Mouse (Mus musculus) adrenal gland, postnatal 10 days (tissue): ENCODE results near the gene Creld1. TPM values are rescaled to one million over a fixed set of nuclear protein-coding genes. Genes with fewer than 3 reads are reported as not detected.

ENCODE experiments used
- DNase-seq: peaks from one replicate; pipeline ENCODE4 v3.0.0; 2021; ENCODE audit warnings: mixed read lengths
- microRNA-seq: library from miRNA; unstranded; fragments of <30 nt; microRNA quantifications from one replicate; pipeline ENCODE4 v1.2.0, GENCODE M21; 2021
- total RNA-seq, 2 experiments: library from RNA; stranded (reverse); gene quantifications; 2 replicates each; pipeline ENCODE4 v1.2.3; 2021

Gene Creld1
- total RNA-seq, 2 experiments from 2014 or later, result 35.8 to 43.1 TPM

- DNase-seq, result peak; percentile 28
Measured at GRCm38 (mm10) chr6:113508272-113508946, 25.3 kb downstream of the Creld1 start.

DNA sequence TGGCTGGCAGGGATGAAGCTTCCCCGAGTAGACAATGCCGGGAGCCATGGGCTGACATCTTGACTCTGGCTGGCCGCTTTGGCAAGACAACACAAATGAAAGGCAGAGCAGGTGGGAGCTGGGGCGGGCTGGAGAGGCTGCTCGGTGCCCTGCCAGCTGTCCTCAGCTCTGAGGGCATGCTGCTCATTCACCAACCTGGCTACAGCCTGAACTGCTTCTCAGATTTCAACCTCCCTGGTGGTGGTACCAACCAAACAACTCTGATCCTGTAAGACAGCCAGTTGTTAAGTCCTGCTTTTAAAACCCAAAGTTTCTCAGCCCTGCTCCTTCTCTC lies 25.8 kb downstream of the Creld1 start:
- no peak for DNase-seq

GRCm38 (mm10) chr6:113513944-113514343 lies 30.8 kb downstream of the Creld1 start:
- DNase-seq, result no peak

- no peak for DNase-seq
Measured at GRCm38 (mm10) chr6:113514600-113514999, 31.5 kb downstream of the Creld1 start.

GRCm38 (mm10) chr6:113517434-113518080 lies 34.5 kb downstream of the Creld1 start:
- DNase-seq, result no peak

DNA sequence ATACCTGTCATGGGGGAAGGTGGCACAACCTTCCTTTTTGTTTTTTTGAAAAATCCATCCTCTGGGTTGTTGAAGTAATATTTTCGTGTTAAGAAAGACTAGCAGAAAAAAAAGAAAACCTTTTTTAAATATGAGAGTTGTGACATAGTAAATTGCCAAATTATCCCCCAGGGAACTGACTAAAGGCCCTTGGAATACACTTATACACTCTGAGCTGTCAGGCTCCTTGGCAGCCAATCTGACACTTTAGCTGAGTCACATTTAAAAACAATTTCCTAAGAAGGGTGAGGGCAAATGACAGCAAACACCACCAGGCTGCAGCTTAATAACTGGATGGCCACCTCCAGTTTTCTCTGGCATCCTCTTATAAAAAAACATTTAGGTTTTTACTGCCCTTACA lies 39.2 kb downstream of the Creld1 start:
- DNase-seq, result no peak

DNA sequence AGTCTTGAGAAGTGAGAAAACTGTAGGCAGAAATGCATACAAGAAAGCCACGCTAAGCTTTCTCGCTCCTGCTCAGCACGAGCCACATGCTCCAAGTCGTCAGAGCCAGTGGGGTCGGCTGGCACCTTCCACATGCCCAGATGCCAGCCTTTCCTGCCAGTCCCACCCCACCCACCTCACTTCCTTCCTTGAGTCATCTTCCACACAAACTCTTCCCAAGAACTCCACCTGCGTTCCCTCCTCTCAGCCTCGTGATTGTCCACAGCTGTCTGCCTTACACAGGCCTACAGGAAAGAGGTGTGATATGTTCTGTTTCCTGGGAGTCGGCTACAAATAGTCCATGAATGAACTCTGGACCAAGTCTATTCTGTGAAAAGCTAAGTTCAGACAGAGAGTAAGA lies 40.3 kb downstream of the Creld1 start:
- no peak for DNase-seq

GRCm38 (mm10) chr6:113530932-113531839 lies 48.1 kb downstream of the Creld1 start, which contains the start of the genes Emc3 and Fancd2:
Gene Emc3, minus strand, starts transcription at chr6:113531652.
Gene Fancd2, plus strand, starts transcription at chr6:113531682.
- peak; percentile 98 for DNase-seq

DNA sequence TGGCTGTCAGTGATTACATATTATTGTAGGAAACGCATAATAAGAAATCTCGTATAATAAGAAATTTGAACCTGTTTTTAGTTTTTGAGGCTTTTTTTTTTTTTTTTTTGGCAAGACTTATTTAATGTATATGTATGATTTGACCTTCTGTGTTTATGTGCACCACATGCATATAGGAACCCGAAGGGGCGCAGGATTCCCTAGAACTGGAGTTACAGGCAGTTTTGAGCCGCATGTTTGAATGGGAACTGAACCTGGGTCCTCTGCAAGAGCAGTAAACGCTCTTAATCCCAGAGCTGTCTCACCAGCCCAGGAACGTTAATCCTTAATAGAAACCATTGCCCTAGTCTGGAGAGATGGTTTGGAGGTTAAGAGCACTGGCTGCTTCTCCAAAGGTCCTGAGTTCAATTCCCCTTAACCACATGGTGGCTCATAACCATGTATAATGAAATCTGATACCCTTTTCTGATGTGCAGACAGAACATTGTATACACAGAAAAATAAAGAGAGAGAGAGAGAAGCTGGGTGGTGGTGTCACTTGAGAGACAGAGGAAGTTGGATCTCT lies 48.8 kb downstream of the Creld1 start:
- DNase-seq, result no peak

DNA sequence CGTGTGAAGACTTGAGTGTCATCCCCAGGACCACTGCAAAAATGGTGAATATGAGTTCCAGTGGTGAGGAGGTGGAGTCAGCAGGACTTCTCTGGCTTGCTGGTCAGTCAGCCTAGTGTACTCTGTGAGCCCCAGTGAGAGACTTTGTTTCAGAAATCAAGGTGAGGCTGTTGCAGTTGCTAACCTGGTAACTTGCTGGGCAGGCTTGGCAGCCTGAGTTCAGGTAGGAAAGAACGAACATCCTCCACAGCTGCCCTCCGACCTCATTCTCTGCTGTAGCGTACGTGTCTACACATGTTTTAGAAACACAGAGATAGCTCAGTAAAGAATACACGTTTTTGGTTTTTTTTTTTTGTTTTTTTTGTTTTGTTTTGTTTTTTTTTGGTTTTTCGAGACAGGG lies 51.8 kb downstream of the Creld1 start:
- no peak for DNase-seq

GRCm38 (mm10) chr6:113541610-113542009 lies 58.5 kb downstream of the Creld1 start:
- no peak for DNase-seq

Small RNA genes within 50 kb of the gene (microRNA-seq; reads per million reads assigned to microRNA genes)
- not detected for gene Gm23365

Other genes starting within 250 kb of the Creld1 start
- 10 to 100 TPM; 27.4 to 35.3 TPM for gene Mtmr14, start 245.5 kb upstream of the Creld1 start, total RNA-seq
- 1 to 10 TPM in 1 of 2 experiments, under 1 TPM in 1; 0.90 to 1.2 TPM for gene Cpne9, start 201.0 kb upstream of the Creld1 start, total RNA-seq
- gene Brpf1, start 176.2 kb upstream of the Creld1 start, total RNA-seq, result 10 to 100 TPM; 32.6 to 37.2 TPM
- gene Ogg1, start 156.3 kb upstream of the Creld1 start, total RNA-seq, result 10 to 100 TPM; 11.9 to 12.0 TPM
- gene Camk1, start 139.3 kb upstream of the Creld1 start, total RNA-seq, result 10 to 100 TPM; 47.1 to 50.3 TPM
- 10 to 100 TPM; 30.5 to 37.1 TPM for gene Tada3, start 105.4 kb upstream of the Creld1 start, total RNA-seq
- 100 to 1,000 TPM; 181 to 183 TPM for gene Arpc4, start 105.2 kb upstream of the Creld1 start, total RNA-seq
- gene Ttll3, start 94.0 kb upstream of the Creld1 start, total RNA-seq, result 1 to 10 TPM; 1.8 to 4.3 TPM
- gene Rpusd3, start 64.0 kb upstream of the Creld1 start, total RNA-seq, result 10 to 100 TPM; 16.4 to 24.4 TPM
- gene Cidec, start 47.5 kb upstream of the Creld1 start, total RNA-seq, result 100 to 1,000 TPM; 397 to 418 TPM
- gene Jagn1, start 40.7 kb upstream of the Creld1 start, total RNA-seq, result 10 to 100 TPM; 47.6 to 48.4 TPM
- 1 to 10 TPM; 1.1 to 1.5 TPM for gene Il17re, start 24.8 kb upstream of the Creld1 start, total RNA-seq
- 10 to 100 TPM; 22.6 to 25.0 TPM for gene Il17rc, start 11.9 kb upstream of the Creld1 start, total RNA-seq
- under 1 TPM; 0.30 to 0.55 TPM for gene Prrt3, start 18.6 kb downstream of the Creld1 start, total RNA-seq
- 10 to 100 TPM; 76.9 to 81.2 TPM for gene Emc3, start 48.4 kb downstream of the Creld1 start, total RNA-seq
- gene Fancd2, start 48.4 kb downstream of the Creld1 start, total RNA-seq, result 1 to 10 TPM; 5.0 to 7.0 TPM
- not detected for gene Fancd2os, start 117.4 kb downstream of the Creld1 start, total RNA-seq
- 100 to 1,000 TPM; 139 to 159 TPM for gene Brk1, start 121.5 kb downstream of the Creld1 start, total RNA-seq
- 10 to 100 TPM; 24.7 to 26.3 TPM for gene Vhl, start 140.7 kb downstream of the Creld1 start, total RNA-seq
- 10 to 100 TPM; 15.8 to 23.3 TPM for gene Irak2, start 155.2 kb downstream of the Creld1 start, total RNA-seq
- gene Tatdn2, start 213.8 kb downstream of the Creld1 start, total RNA-seq, result 10 to 100 TPM; 53.5 to 58.7 TPM
- not detected for gene Ghrl, start 236.6 kb downstream of the Creld1 start, total RNA-seq